In the genomic region with DNA sequence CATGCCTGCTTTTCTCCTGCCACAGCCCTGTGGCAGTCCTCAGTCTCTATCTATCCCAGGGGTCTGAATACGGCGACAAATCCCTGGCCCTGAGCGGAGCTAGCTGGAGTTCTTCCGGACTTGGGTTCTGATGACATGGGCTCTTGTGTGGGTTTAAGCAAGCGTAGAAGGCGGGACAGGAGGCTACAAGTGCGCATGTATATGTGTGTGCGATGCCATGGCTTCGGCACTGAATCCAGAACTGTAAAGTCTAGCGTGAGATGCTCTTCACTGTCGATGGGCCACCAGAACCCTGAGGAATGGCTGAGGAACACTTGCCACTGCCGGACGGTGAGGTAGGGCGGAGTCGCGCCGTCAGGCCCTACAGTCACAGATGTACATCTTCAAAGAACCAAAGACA, we compare ENCODE assay signal across 24 mouse cellular contexts.
"Had no signal": no experiment of that assay in that cellular context is flagged by ENCODE, and none has a peak within 500 bp of the region (broad histone marks: within the 10 kb centered on the region; RNA-seq: fewer than 3 reads in every experiment).

No protein-coding gene starts in this region.

- H3K27ac ChIP-seq: kidney, postnatal 0 days; layer of hippocampus, adult 2 months; limb, embryonic 15.5 days; liver, embryonic 12.5 days; liver, embryonic 15.5 days; lung, embryonic 15.5 days; midbrain, embryonic 10.5 days; neural tube, embryonic 12.5 days; neural tube, embryonic 15.5 days; stomach, embryonic 15.5 days had no signal

- H3K36me3 ChIP-seq: limb, embryonic 15.5 days; liver, embryonic 12.5 days; liver, embryonic 15.5 days; lung, embryonic 15.5 days; midbrain, embryonic 10.5 days; neural tube, embryonic 12.5 days; neural tube, embryonic 15.5 days; stomach, embryonic 15.5 days had no signal

- ATAC-seq: liver, embryonic 12.5 days had no signal

- H3K27me3 ChIP-seq: limb, embryonic 15.5 days; liver, embryonic 12.5 days; liver, embryonic 15.5 days; lung, embryonic 15.5 days; megakaryocyte, embryonic 14.5 days; neural tube, embryonic 12.5 days; neural tube, embryonic 15.5 days; stomach, embryonic 15.5 days had no signal

- H3K4me2 ChIP-seq: limb, embryonic 15.5 days; liver, embryonic 12.5 days; liver, embryonic 15.5 days; lung, embryonic 15.5 days; neural tube, embryonic 12.5 days; neural tube, embryonic 15.5 days; stomach, embryonic 15.5 days had no signal

- DNase-seq: kidney, adult 2 months; kidney, postnatal 25 days; layer of hippocampus, adult 9-11 months; lung, adult 18-20 months; lung, postnatal 10 days; lung, postnatal 36 days; midbrain, embryonic 14.5 days; right cerebral cortex, adult 18-20 months; right cerebral cortex, postnatal 25 days; spleen, adult 18-20 months; thymus, adult 2 months; thymus, postnatal 14 days; thymus, postnatal 4 days had no signal

- H3K9me3 ChIP-seq: limb, embryonic 15.5 days; liver, embryonic 12.5 days; liver, embryonic 15.5 days; lung, embryonic 15.5 days; midbrain, embryonic 10.5 days; neural tube, embryonic 12.5 days; neural tube, embryonic 15.5 days; stomach, embryonic 15.5 days had no signal

- H3K4me3 ChIP-seq: layer of hippocampus, adult 2 months; limb, embryonic 15.5 days; liver, embryonic 12.5 days; liver, embryonic 15.5 days; lung, embryonic 15.5 days; megakaryocyte, embryonic 14.5 days; midbrain, embryonic 10.5 days; neural tube, embryonic 12.5 days; neural tube, embryonic 15.5 days; stomach, embryonic 15.5 days had no signal

- H3K9ac ChIP-seq: limb, embryonic 15.5 days; liver, embryonic 12.5 days; liver, embryonic 15.5 days; lung, embryonic 15.5 days; neural tube, embryonic 12.5 days; neural tube, embryonic 15.5 days; stomach, embryonic 15.5 days had no signal

- H3K4me1 ChIP-seq: liver, embryonic 12.5 days; liver, embryonic 15.5 days; megakaryocyte, embryonic 14.5 days; neural tube, embryonic 12.5 days; neural tube, embryonic 15.5 days; stomach, embryonic 15.5 days had no signal
